Mouse (Mus musculus): ENCODE data around the gene Tulp4.

Tulp4 gene

GRCm38 (mm10) chr17:6123776-6124175 lies 17.5 kb downstream of the Tulp4 start:
- no peak for DNase-seq (ENCODE audit: low spot score)

- DNase-seq (ENCODE audit: low spot score) = no peak
Observed at GRCm38 (mm10) chr17:6125441-6125840, 19.2 kb downstream of the Tulp4 start.

DNA sequence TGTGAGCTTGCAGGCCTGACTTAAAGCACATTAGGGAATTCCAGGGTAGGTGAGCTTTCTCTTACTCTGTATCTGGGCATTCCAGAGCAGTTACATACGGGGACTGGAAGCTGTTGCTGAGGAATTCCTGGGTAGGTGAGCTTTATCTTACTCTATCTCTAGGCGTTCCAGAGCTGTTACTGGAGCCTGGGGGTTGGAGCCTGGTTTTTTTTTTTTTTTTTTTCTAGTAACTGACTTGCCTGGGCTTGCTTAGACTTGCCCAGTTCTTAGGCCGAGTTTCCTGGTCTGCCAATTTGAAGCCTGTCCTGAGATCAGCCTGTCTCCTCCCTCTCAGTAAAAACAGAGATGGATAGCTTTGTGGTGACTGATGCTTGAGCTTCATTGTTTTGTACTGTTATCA lies 21.8 kb downstream of the Tulp4 start:
- no peak for DNase-seq (ENCODE audit: low spot score)

DNA sequence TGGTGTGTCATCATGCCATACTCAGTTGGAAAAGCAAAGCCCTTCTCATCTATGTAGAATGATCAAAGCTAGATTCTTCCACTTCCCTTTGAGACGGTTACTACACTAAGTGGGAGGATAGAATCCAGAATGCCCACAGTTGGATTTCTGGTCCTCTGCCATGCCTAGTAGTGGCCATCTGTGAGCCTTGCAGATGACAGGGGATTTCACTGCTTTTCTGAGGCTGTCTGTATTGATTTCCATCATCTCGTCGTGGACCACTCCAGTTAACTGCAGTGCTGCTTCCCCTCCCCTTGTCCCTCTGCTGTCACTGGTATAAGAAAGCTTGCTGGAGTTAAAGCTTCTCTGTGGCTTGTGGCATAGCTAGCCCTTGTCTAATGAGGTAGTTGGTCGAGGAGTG lies 23.1 kb downstream of the Tulp4 start:
- DNase-seq (ENCODE audit: low spot score) = peak; percentile 28

GRCm38 (mm10) chr17:6131083-6131482 lies 24.8 kb downstream of the Tulp4 start:
- no peak for DNase-seq (ENCODE audit: low spot score)

- DNase-seq (ENCODE audit: low spot score) = no peak
Observed at GRCm38 (mm10) chr17:6140875-6141274, 34.6 kb downstream of the Tulp4 start.

DNA sequence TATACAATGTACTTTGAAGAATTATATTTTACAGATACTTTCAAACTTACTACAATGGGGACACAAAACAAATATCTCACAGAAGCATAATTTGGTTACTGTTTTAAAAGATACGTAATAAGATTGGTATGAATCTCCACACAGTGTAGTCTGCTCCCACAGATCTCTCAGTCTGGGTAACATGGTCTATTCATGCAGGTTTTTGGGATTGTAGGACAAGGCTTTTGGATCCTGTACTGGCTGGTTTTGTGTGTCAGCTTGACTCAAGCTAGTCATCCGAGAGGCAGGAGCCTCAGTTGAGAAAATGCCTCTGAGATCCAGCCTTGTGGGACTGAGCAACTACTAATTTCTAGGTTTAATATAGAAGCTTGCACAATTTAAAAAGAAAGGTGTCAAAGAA lies 35.1 kb downstream of the Tulp4 start:
- DNase-seq (ENCODE audit: low spot score) = no peak

DNA sequence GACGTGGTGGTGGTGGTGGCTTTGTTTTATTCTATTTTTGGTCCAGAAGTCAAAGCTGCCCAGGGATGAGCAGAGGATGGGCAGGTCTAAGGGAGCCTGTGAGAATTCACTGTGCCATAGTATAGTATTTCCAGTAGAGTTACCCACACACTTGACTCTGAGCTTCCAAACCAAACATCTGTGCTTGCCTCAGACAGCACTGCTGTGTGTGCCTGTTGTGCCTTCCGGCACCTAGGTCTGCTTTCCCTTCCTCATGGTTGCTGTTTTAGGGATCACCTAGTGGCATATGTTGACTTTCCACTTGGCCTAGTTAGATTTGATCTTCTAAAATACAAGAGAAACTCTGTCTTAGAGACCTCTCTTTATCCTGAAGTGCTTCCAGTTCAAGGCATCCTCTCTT lies 39.0 kb downstream of the Tulp4 start:
- DNase-seq (ENCODE audit: low spot score) = no peak

- DNase-seq (ENCODE audit: low spot score) = no peak
Observed at GRCm38 (mm10) chr17:6152941-6153340, 46.7 kb downstream of the Tulp4 start.

GRCm38 (mm10) chr17:6153581-6153980 lies 47.3 kb downstream of the Tulp4 start:
- no peak for DNase-seq (ENCODE audit: low spot score)

- DNase-seq (ENCODE audit: low spot score) = no peak
Observed at GRCm38 (mm10) chr17:6154366-6154765, 48.1 kb downstream of the Tulp4 start.

DNA sequence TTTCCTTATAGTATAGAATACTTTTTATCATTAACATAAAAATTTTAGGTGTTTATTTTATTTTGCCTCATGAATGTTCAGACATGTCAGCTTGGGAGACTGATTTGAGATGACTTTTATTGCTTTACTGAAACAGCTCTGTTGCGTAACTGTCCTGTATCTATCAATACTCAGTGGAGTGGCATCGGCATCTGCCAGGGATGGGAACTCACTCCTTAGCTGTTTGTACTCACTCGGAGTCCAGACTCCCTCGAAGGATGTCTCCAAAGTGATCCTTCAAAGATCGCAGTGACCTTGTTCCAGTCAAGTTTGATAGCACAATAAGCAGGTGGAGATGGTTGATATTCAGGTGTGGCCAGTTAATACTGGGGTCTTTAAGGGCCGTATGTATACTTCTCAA lies 54.3 kb downstream of the Tulp4 start:
- DNase-seq (ENCODE audit: low spot score) = no peak

DNA sequence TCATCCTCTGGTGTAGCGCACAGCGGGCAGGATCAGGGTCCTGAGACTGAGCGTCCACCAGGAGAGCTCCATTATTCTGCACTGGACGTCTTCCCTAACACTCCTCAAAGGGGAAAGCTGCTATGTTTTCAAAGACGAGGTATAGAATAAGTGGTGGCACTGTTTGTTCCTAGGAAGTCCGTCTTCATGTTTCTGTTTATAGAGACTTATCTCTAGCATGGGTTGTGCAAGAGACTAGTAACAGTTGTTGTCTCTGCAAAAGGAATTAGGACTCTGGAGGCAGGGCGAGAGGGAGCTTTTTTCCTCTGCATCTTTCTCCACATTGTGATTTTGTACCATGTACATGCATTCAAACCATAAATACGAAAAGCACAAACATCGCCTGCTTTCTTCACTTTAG lies 55.7 kb downstream of the Tulp4 start:
- DNase-seq (ENCODE audit: low spot score) = no peak

DNA sequence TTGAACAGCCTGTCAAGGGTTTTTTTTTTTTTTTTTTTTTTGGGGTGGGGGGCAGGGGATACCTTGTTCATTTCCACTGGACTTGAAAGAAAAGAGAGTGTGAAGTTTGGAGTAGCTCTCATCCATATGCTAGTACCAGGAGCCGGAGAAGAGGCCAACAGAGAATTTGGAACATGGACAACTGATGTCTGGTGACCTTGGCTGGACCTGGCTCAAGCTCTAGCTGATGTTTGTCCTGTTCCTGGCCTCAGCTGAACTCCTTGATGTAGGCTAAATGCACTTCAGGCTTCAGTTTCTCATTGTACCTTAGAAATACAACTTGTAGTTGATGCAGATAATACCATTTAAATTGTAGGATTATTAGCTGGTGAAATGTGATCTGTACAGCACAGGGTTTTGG lies 56.5 kb downstream of the Tulp4 start:
- DNase-seq (ENCODE audit: low spot score) = no peak

DNA sequence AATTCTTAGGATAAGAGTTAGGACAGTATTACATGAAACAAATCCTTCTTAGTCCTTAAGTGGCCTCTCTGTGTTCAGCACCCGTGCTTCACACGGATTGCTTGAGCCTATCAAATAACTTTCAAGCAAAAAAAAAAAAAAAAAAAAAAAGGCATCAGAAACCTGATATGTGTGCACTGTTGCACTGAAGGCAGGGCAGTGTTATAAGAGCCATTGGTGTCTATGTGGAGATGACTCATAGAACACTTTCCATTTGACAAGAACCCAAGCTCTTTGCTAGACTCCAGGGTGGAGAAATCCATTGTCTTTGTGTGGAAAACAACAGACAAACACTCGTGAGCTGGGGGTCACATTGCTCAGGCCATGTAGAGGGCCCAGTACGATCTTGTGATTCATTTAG lies 58.7 kb downstream of the Tulp4 start:
- no peak for DNase-seq (ENCODE audit: low spot score)

DNA sequence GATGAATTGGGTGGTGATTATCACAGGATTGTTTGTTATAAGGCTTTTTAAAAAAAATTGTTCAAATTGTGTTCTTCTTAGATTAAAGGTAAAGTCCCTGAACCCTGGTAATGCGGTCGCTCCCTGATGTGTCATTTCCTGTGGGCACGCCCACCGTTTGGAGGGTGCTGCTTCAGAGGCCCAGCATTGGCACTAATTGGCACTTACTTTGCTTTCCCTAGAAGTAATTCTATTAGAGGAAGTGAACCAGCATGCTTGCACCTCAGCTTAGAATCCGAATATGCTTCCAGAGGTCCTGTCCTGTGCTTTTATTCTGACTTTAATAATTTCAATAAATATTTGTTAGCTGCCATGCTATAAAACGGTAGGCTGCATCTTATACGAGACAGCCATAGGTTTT lies 66.2 kb downstream of the Tulp4 start:
- no peak for DNase-seq (ENCODE audit: low spot score)

DNA sequence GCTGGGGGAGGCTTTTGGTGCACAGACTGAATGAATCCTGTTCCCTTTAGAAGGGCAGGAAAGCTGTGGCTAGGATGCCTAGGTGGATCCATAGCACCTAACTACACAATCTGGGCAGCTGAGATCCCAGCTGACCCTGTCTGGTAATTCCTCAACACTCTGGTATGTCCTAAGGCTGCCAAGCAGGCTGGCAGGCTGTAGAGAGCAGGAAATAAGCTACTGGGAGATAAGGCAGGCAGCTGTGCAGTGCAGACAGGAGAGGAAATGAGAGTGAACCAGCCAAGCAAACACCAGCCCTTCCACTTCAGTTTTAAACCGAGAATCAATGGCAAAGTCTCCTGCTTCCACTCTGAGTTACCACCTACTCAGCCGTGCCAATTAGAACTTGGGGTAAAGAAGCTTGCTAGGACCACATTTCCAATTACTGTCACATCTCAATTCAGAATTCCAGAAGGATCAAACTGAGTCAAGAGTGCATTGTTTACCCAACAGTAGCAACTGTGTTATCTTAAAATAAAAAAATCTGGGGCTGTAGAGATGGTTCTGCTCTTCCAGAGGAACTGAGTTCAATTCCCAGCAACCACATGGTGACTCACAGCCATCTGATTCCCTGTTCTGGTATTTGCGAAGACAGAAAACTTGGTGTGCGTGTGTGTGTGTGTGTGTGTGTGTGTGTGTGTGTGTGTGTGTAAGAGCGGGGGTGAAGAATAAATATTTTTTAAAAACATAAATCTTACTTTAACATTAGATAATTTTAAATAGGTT lies 66.9 kb downstream of the Tulp4 start:
- DNase-seq (ENCODE audit: low spot score) = peak; percentile 40

GRCm38 (mm10) chr17:6174574-6174973 lies 68.3 kb downstream of the Tulp4 start:
- DNase-seq (ENCODE audit: low spot score) = no peak

DNA sequence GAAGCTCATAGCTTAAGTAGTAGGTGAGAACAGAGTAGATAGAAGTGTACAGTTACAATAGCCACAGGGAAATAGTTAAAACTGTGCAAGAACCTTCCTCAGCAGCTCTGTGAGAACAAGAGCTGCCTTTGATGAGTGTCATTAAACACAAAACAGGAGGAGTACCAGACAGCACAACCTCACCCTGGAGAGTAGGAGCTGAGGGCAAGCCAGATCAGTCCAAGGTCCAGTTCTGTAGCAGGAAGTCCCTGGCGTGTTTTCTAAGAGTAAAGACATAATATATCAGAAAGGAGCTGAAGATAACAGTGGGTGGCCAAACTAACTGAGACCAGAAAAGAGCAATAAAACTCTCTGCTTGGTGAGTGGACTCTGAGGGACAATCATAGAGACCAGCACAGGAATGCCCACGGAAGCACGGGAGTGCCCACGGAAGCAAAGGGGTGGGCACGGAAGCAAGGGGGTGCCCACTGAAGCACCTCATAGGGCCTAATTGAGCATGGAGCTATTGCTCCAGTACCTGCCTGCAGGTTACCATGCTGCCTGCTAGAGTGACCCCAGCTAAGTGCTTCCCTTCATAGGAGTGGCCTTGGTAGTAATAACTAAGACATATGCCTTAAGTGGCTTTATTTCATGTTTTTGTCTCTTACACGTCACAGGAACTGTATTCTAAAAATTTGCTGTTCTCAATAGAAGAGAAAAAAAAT lies 72.5 kb downstream of the Tulp4 start:
- DNase-seq (ENCODE audit: low spot score) = no peak

DNA sequence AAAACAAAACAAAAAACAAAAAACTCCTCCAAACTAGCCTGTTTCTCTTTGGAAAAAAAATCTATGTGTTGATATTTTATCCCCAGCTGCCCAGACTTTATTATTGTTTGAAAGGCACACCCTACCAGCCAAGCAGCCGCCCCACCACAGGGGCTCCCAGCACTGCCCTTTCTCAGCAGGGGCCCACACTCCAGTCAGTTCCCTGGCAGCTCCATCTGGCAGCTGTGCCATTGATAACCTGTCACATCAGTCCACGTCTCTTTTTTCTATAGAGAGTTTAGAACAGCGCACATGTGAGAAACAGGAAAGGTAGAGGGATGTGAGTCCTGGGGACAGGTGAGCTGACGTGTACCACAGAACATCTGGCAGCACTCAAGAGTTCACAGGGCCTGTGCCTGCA lies 73.2 kb downstream of the Tulp4 start:
- DNase-seq (ENCODE audit: low spot score) = no peak

- peak; percentile 67 for DNase-seq (ENCODE audit: low spot score)
Observed at GRCm38 (mm10) chr17:6180421-6180820, 74.2 kb downstream of the Tulp4 start.

DNA sequence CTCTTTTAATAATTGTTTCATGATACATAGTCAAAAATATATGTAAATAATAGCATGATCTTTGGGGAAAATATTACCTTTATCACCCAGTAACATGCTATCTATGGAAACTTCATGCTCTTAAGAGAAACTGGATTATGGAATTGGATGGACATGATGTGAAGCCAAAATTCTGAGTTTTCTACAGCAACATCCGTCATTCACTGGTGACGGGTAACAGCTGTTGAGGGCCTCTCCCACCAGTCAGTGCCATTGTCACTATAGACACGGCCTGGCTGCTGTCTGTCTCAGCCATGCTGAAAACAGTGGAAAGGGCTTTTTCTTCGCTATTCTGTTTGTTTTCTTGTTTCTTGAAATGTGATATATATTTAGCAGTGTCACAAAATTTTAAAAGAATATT lies 76.5 kb downstream of the Tulp4 start:
- DNase-seq (ENCODE audit: low spot score) = no peak

GRCm38 (mm10) chr17:6186651-6187050 lies 80.4 kb downstream of the Tulp4 start:
- DNase-seq (ENCODE audit: low spot score) = no peak

GRCm38 (mm10) chr17:6187183-6187582 lies 80.9 kb downstream of the Tulp4 start:
- DNase-seq (ENCODE audit: low spot score) = no peak

Data from layer of hippocampus, adult 11-12 months (tissue).